Mouse (Mus musculus) ES-E14 (cell line): ENCODE measurements around the gene Pbx2. TPM values are rescaled to one million over a fixed set of nuclear protein-coding genes. Genes with fewer than 3 reads are reported as not detected.

Source experiments
- DNase-seq: peaks from one replicate; pipeline ENCODE4 v3.0.0-alpha.2; 2013; ENCODE audit warnings: low read depth, low spot score
- H3K27ac ChIP-seq: 2 replicates; pipeline ENCODE4 v1.5.1; 2012; ENCODE audit warnings: low read depth, mild to moderate bottlenecking, low read length, moderate library complexity, mixed read lengths; ENCODE audit not compliant: poor library complexity, insufficient read depth, severe bottlenecking
- H3K36me3 ChIP-seq: 2 replicates; pipeline ENCODE4 v1.6.1; 2012; ENCODE audit warnings: mild to moderate bottlenecking, low read length, moderate library complexity, mixed read lengths; ENCODE audit not compliant: control insufficient read depth, poor library complexity, insufficient read depth, severe bottlenecking
- H3K4me1 ChIP-seq, 2 experiments: fragments of 150-350 bp in 1 of 2; sonication (generic) in 1 of 2; 2 replicates each; pipeline ENCODE4 v1.6.1; 2012; ENCODE audit warnings: low read length in 2 of 2, mild to moderate bottlenecking in 1 of 2, mixed read lengths in 1 of 2; ENCODE audit not compliant: control insufficient read depth in 2 of 2, insufficient read depth in 2 of 2, poor library complexity in 1 of 2
- H3K4me3 ChIP-seq, 2 experiments: fragments of 150-350 bp in 1 of 2; sonication (generic) in 1 of 2; 2 replicates each; pipeline ENCODE4 v1.5.1; 2012; ENCODE audit warnings: low read length in 2 of 2, low read depth in 1 of 2, mild to moderate bottlenecking in 1 of 2, mixed read lengths in 1 of 2; ENCODE audit not compliant: insufficient read depth in 1 of 2, poor library complexity in 1 of 2, severe bottlenecking in 1 of 2
- H3K9ac ChIP-seq: 2 replicates; pipeline ENCODE4 v1.6.1; 2012; ENCODE audit warnings: low read depth, mild to moderate bottlenecking, low read length, mixed read lengths; ENCODE audit not compliant: poor library complexity, insufficient read depth, severe bottlenecking
- H3K9me3 ChIP-seq: fragments of 150-350 bp; sonication (generic); 2 replicates; pipeline ENCODE4 v1.6.1; 2012; ENCODE audit warnings: low read depth, mild to moderate bottlenecking, low read length; ENCODE audit not compliant: control insufficient read depth, insufficient read depth
- CHD2 ChIP-seq: IDR thresholded peaks from 2 replicates; pipeline ENCODE4 v1.6.1; 2014; ENCODE audit warnings: mild to moderate bottlenecking, low read depth, low read length, inconsistent platforms
- HCFC1 ChIP-seq: IDR thresholded peaks from 2 replicates; pipeline ENCODE4 v1.6.1; 2012; ENCODE audit warnings: low read length, inconsistent platforms, borderline replicate concordance; ENCODE audit not compliant: insufficient read depth
- MAFK ChIP-seq: IDR thresholded peaks from 2 replicates; pipeline ENCODE4 v1.6.1; 2014; ENCODE audit warnings: mild to moderate bottlenecking, low read depth, low read length, inconsistent platforms; ENCODE audit not compliant: insufficient read depth
- ZC3H11A ChIP-seq: IDR thresholded peaks from 2 replicates; pipeline ENCODE4 v1.6.1; 2012; ENCODE audit warnings: low read depth, mild to moderate bottlenecking, inconsistent platforms, low read length, borderline replicate concordance
- ZNF384 ChIP-seq: IDR thresholded peaks from 2 replicates; pipeline ENCODE4 v1.6.1; 2012; ENCODE audit warnings: low read depth, low read length, inconsistent platforms
- in situ Hi-C, 2 experiments: fragments of 600-800 bp; cut with MboI; formaldehyde crosslinking; loops; one replicate each; pipeline ENCODE4 v1.15.1; 2025; ENCODE audit warnings: low sequenced_read_pairs in 2 of 2, inconsistent platforms in 1 of 2; ENCODE audit not compliant: unreplicated experiment in 2 of 2
- total RNA-seq: library from RNA; depleted of rRNA; stranded (reverse); fragments of 300-350 nt; gene quantifications from 2 replicates; pipeline ENCODE4 v1.2.3, GENCODE M21; 2012

The Pbx2 gene
- total RNA-seq, 1 experiment: 47.2 TPM

- peaks cover 6 to 25% of the 10 kb centered on the region in 2 experiments; a peak in 3 of 4 replicates for H3K4me1 ChIP-seq
- no peak overlapping the region for H3K27ac ChIP-seq
- DNase-seq: no peak
- H3K9me3 ChIP-seq: no peaks in the 10 kb centered on the region
- H3K9ac ChIP-seq: peak overlapping the region; percentile 31; the same call in 1 of the 2 replicates
- in situ Hi-C loops: no loop called here
- H3K36me3 ChIP-seq: no peaks in the 10 kb centered on the region
- TF ChIP-seq HCFC1 (no peak), CHD2 (no peak), MAFK (no peak), ZNF384 (no peak), ZC3H11A (no peak)
- H3K4me3 ChIP-seq: peak overlapping the region in 1 of 2 experiments; percentile 55; a peak in 2 of 4 replicates
Observed at GRCm38 (mm10) chr17:34631647-34632046, 40.6 kb downstream of the Pbx2 start.

GRCm38 (mm10) chr17:34632261-34632691 is 41.2 kb downstream of the Pbx2 start:
- Histone ChIP-seq H3K9ac (peak overlapping the region; percentile 21), H3K9me3 (no peaks in the 10 kb centered on the region), H3K4me3 (peak overlapping the region; percentile 55 to 56), H3K36me3 (no peaks in the 10 kb centered on the region), H3K27ac (no peak overlapping the region), H3K4me1 (peaks cover 6 to 25% of the 10 kb centered on the region in 2 experiments; a peak in 3 of 4 replicates)
- TF ChIP-seq ZNF384: no peak
- no peak for TF ChIP-seq MAFK
- TF ChIP-seq CHD2: no peak
- TF ChIP-seq HCFC1: no peak
- no peak for TF ChIP-seq ZC3H11A
- peak; percentile 76 for DNase-seq
- in situ Hi-C loops: no loop called here

GRCm38 (mm10) chr17:34635671-34636070 is 44.6 kb downstream of the Pbx2 start:
- DNase-seq: no peak
- Histone ChIP-seq H3K27ac (no peak overlapping the region), H3K36me3 (no peaks in the 10 kb centered on the region), H3K9ac (no peak overlapping the region), H3K4me3 (no peak overlapping the region), H3K4me1 (peaks cover 0 to 14% of the 10 kb centered on the region in 2 experiments; a peak in 2 of 4 replicates), H3K9me3 (no peaks in the 10 kb centered on the region)
- TF ChIP-seq ZNF384 (no peak), ZC3H11A (no peak), CHD2 (no peak), MAFK (no peak), HCFC1 (no peak)
- in situ Hi-C loops: no loop called here

DNA sequence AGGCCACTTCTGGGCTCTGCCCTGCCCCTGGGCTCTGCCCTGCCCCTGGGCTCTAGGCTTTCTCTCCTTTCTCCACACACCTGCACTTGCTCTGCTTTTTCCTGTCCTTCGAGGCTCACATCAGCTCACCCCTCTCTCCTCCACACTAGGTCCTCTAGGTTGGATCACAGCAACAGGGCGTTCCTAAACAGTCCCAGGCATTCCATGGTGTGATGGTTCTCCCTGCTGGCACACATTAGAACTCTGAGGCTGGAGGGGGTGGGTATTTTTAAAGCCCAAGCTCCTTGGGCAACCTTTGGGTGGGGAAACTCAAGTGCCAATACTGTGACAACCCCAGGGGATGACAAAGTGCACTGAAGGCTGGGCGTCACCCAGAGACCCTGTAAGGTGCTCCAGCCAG is 46.4 kb downstream of the Pbx2 start:
- no peak for DNase-seq
- Histone ChIP-seq H3K27ac (no peak overlapping the region), H3K4me3 (no peak overlapping the region), H3K4me1 (0 out of 4 replicates have a peak, but pooled peaks cover 0 to 3% of the 10 kb centered on the region in 2 experiments), H3K9me3 (no peaks in the 10 kb centered on the region), H3K9ac (no peak overlapping the region), H3K36me3 (no peaks in the 10 kb centered on the region)
- TF ChIP-seq ZNF384: no peak
- TF ChIP-seq MAFK: no peak
- TF ChIP-seq HCFC1: no peak
- no peak for TF ChIP-seq ZC3H11A
- no peak for TF ChIP-seq CHD2
- in situ Hi-C loops: no loop called here
